Mouse (Mus musculus) lung, adult 2 months (tissue): ENCODE results near the gene Chrnd.

Experiments
- CTCF ChIP-seq: fragments of 200-500 bp; IDR thresholded peaks from 2 replicates; pipeline ENCODE4 v1.5.1; 2011; ENCODE audit warnings: mild to moderate bottlenecking, low read length, control low read depth; ENCODE audit not compliant: insufficient read depth
- POLR2A ChIP-seq: fragments of 200-500 bp; IDR thresholded peaks from 2 replicates; pipeline ENCODE4 v1.6.1; 2011; ENCODE audit warnings: low read depth, mild to moderate bottlenecking, control low read depth, low read length, borderline replicate concordance; ENCODE audit errors: extremely low read depth

- no peak for TF ChIP-seq POLR2A
- TF ChIP-seq CTCF: no peak
Measured at GRCm38 (mm10) chr1:87225739-87226138, 35.3 kb downstream of the Chrnd start.
